Mouse (Mus musculus): ENCODE data around the gene Dock1.

Gene Dock1

GRCm38 (mm10) chr7:134753417-134753816 lies 83.0 kb downstream of the Dock1 start:
- no peak for DNase-seq (ENCODE audit: low read depth)

- no peak for DNase-seq (ENCODE audit: low read depth)
These were observed 87.2 kb downstream of the Dock1 start for GRCm38 (mm10) chr7:134757605-134758004.

GRCm38 (mm10) chr7:134761799-134762198 lies 91.3 kb downstream of the Dock1 start:
- no peak for DNase-seq (ENCODE audit: low read depth)

GRCm38 (mm10) chr7:134765130-134765529 lies 94.7 kb downstream of the Dock1 start:
- DNase-seq (ENCODE audit: low read depth) = no peak

GRCm38 (mm10) chr7:134771314-134771713 lies 100.9 kb downstream of the Dock1 start:
- no peak for DNase-seq (ENCODE audit: low read depth)

- DNase-seq (ENCODE audit: low read depth) = no peak
These were observed 101.9 kb downstream of the Dock1 start for GRCm38 (mm10) chr7:134772363-134772762.

GRCm38 (mm10) chr7:134772867-134773590 lies 102.6 kb downstream of the Dock1 start:
- DNase-seq (ENCODE audit: low read depth) = no peak

GRCm38 (mm10) chr7:134773761-134774415 lies 103.4 kb downstream of the Dock1 start:
- DNase-seq (ENCODE audit: low read depth) = peak; percentile 86

- DNase-seq (ENCODE audit: low read depth) = peak; percentile 22
These were observed 104.2 kb downstream of the Dock1 start for GRCm38 (mm10) chr7:134774468-134775162.

GRCm38 (mm10) chr7:134775671-134776070 lies 105.2 kb downstream of the Dock1 start:
- DNase-seq (ENCODE audit: low read depth) = peak; percentile 72

- DNase-seq (ENCODE audit: low read depth) = no peak
These were observed 105.9 kb downstream of the Dock1 start for GRCm38 (mm10) chr7:134776306-134776705.

- no peak for DNase-seq (ENCODE audit: low read depth)
These were observed 109.3 kb downstream of the Dock1 start for GRCm38 (mm10) chr7:134779761-134780160.

- no peak for DNase-seq (ENCODE audit: low read depth)
These were observed 116.7 kb downstream of the Dock1 start for GRCm38 (mm10) chr7:134787110-134787509.

GRCm38 (mm10) chr7:134794889-134795288 lies 124.4 kb downstream of the Dock1 start:
- DNase-seq (ENCODE audit: low read depth) = no peak

- DNase-seq (ENCODE audit: low read depth) = peak; percentile 71
These were observed 129.6 kb downstream of the Dock1 start for GRCm38 (mm10) chr7:134800079-134800478.

GRCm38 (mm10) chr7:134804422-134804821 lies 134.0 kb downstream of the Dock1 start:
- DNase-seq (ENCODE audit: low read depth) = no peak

- no peak for DNase-seq (ENCODE audit: low read depth)
These were observed 136.3 kb downstream of the Dock1 start for GRCm38 (mm10) chr7:134806799-134807198.

- no peak for DNase-seq (ENCODE audit: low read depth)
These were observed 138.0 kb downstream of the Dock1 start for GRCm38 (mm10) chr7:134808406-134808805.

- no peak for DNase-seq (ENCODE audit: low read depth)
These were observed 139.0 kb downstream of the Dock1 start for GRCm38 (mm10) chr7:134809241-134809975.

GRCm38 (mm10) chr7:134818471-134818870 lies 148.0 kb downstream of the Dock1 start:
- DNase-seq (ENCODE audit: low read depth) = no peak

- no peak for DNase-seq (ENCODE audit: low read depth)
These were observed 150.8 kb downstream of the Dock1 start for GRCm38 (mm10) chr7:134821264-134821663.

GRCm38 (mm10) chr7:134822006-134822405 lies 151.6 kb downstream of the Dock1 start:
- no peak for DNase-seq (ENCODE audit: low read depth)

Measured in NIH3T3 (cell line).